36 mouse cellular contexts compared by ENCODE assay signal in genomic region chr4:148638302-148638701, GRCm38 (mm10). TPM values are rescaled to one million over a fixed set of nuclear protein-coding genes. Genes with fewer than 3 reads are reported as not detected.
DNase-seq lines count a peak whose midpoint lies in the region; ATAC-seq and TF ChIP-seq lines count a peak whose summit lies in the region.
"Had no signal": no experiment of that assay in that cellular context is flagged by ENCODE, and none has a peak within 500 bp of the region (broad histone marks: within the 10 kb centered on the region; RNA-seq: fewer than 3 reads in every experiment).

No protein-coding gene starts in this region.

- no peak for DNase-seq in kidney, postnatal 25 days
- DNase-seq in CD4-positive helper T cell, adult 2 months (ENCODE audit: low read depth, low spot score): peak; percentile 43
- DNase-seq in B cell, adult 2 months: no peak
- DNase-seq in thymus, postnatal 10 days (ENCODE audit: low spot score in 2 of 2): no peak
- DNase-seq: adrenal gland, postnatal 14 days; cerebellum, adult 2 months; cerebellum, postnatal 14 days; forebrain, postnatal 0 days; gastrocnemius, postnatal 14 days; kidney, adult 2 months; kidney, postnatal 10 days; layer of hippocampus, adult 9-11 months; lung, postnatal 10 days; right cerebral cortex, postnatal 4 days; thymus, adult 18-20 months; thymus, postnatal 36 days had no signal

- TF ChIP-seq CTCF in ES-Bruce4 (IDR thresholded peaks at IDR 0.05; ENCODE audit: low read depth, low read length): no peak
- no peak for TF ChIP-seq CTCF in intestine, postnatal 0 days (IDR thresholded peaks at IDR 0.05; ENCODE audit: low read depth)

- H3K9me3 ChIP-seq in kidney, embryonic 16.5 days (ENCODE audit: low read length): no peaks in the 10 kb centered on the region
- no peaks in the 10 kb centered on the region for H3K9me3 ChIP-seq in ES-Bruce4 (replicated peaks; ENCODE audit: control insufficient read depth, insufficient read depth, low read length, poor library complexity, severe bottlenecking)
- H3K9me3 ChIP-seq in intestine, postnatal 0 days (ENCODE audit: control insufficient read depth): no peaks in the 10 kb centered on the region
- H3K9me3 ChIP-seq in heart, embryonic 11.5 days (replicated peaks; ENCODE audit: control insufficient read depth, low read length): no peaks in the 10 kb centered on the region
- H3K9me3 ChIP-seq: embryonic facial prominence, embryonic 10.5 days; embryonic facial prominence, embryonic 15.5 days; forebrain, embryonic 12.5 days; heart, embryonic 15.5 days; limb, embryonic 12.5 days; liver, embryonic 15.5 days; megakaryocyte, embryonic 14.5 days; midbrain, embryonic 13.5 days; neural tube, embryonic 13.5 days had no signal

- 28% methylated on average over 9 of the region's 9 CpGs for WGBS in kidney, embryonic 16.5 days
- WGBS in intestine, postnatal 0 days: 34% methylated on average over 9 of the region's 9 CpGs
- WGBS in heart, embryonic 11.5 days (ENCODE audit: insufficient replicate concordance): 50% methylated on average over 9 of the region's 9 CpGs

- H3K36me3 ChIP-seq in kidney, embryonic 16.5 days (ENCODE audit: insufficient read depth, low read length): no peaks in the 10 kb centered on the region
- no peaks in the 10 kb centered on the region for H3K36me3 ChIP-seq in ES-Bruce4 (ENCODE audit: control insufficient read depth, insufficient read depth, low read length, poor library complexity, severe bottlenecking)
- H3K36me3 ChIP-seq in intestine, postnatal 0 days (ENCODE audit: control insufficient read depth, insufficient read depth): no peaks in the 10 kb centered on the region
- no peaks in the 10 kb centered on the region for H3K36me3 ChIP-seq in heart, embryonic 11.5 days (ENCODE audit: control insufficient read depth, insufficient read depth, low read length)
- H3K36me3 ChIP-seq: embryonic facial prominence, embryonic 10.5 days; embryonic facial prominence, embryonic 15.5 days; forebrain, embryonic 12.5 days; heart, embryonic 15.5 days; limb, embryonic 12.5 days; liver, embryonic 15.5 days; midbrain, embryonic 13.5 days; neural tube, embryonic 13.5 days had no signal

- no peak for TF ChIP-seq POLR2A in ES-Bruce4 (IDR thresholded peaks at IDR 0.05; ENCODE audit: insufficient read depth, low read length)

- H3K4me3 ChIP-seq in kidney, embryonic 16.5 days (ENCODE audit: low read length): no peak overlapping the region
- H3K4me3 ChIP-seq in ES-Bruce4 (ENCODE audit: low read depth, low read length): peak overlapping the region; percentile 62
- H3K4me3 ChIP-seq in intestine, postnatal 0 days (ENCODE audit: low read depth, low read length): no peak overlapping the region
- H3K4me3 ChIP-seq in heart, embryonic 11.5 days (ENCODE audit: low read depth, low read length): no peak overlapping the region
- H3K4me3 ChIP-seq: embryonic facial prominence, embryonic 10.5 days; embryonic facial prominence, embryonic 15.5 days; forebrain, embryonic 12.5 days; heart, embryonic 15.5 days; limb, embryonic 12.5 days; liver, embryonic 15.5 days; megakaryocyte, embryonic 14.5 days; midbrain, embryonic 13.5 days; neural tube, embryonic 13.5 days had no signal

- no peaks in the 10 kb centered on the region for H3K27me3 ChIP-seq in kidney, embryonic 16.5 days (ENCODE audit: insufficient read depth, low read length)
- no peaks in the 10 kb centered on the region for H3K27me3 ChIP-seq in ES-Bruce4 (ENCODE audit: control insufficient read depth, insufficient read depth, low read length, poor library complexity, severe bottlenecking)
- H3K27me3 ChIP-seq in intestine, postnatal 0 days (replicated peaks; ENCODE audit: control insufficient read depth, insufficient read depth, low read length): no peaks in the 10 kb centered on the region
- H3K27me3 ChIP-seq in heart, embryonic 11.5 days (ENCODE audit: control insufficient read depth, insufficient read depth, low read length): no peaks in the 10 kb centered on the region
- H3K27me3 ChIP-seq: embryonic facial prominence, embryonic 15.5 days; forebrain, embryonic 12.5 days; heart, embryonic 15.5 days; liver, embryonic 15.5 days; megakaryocyte, embryonic 14.5 days; midbrain, embryonic 13.5 days; neural tube, embryonic 13.5 days; Patski had no signal

- H3K4me2 ChIP-seq in kidney, embryonic 16.5 days (replicated peaks; ENCODE audit: low read depth, low read length): no peak overlapping the region
- peak overlapping the region; percentile 21; the same call in 1 of the 2 replicates for H3K4me2 ChIP-seq in intestine, postnatal 0 days (replicated peaks; ENCODE audit: low read depth)
- H3K4me2 ChIP-seq in heart, embryonic 11.5 days: no peak overlapping the region
- H3K4me2 ChIP-seq: embryonic facial prominence, embryonic 15.5 days; forebrain, embryonic 12.5 days; heart, embryonic 15.5 days; limb, embryonic 12.5 days; liver, embryonic 15.5 days; midbrain, embryonic 13.5 days; neural tube, embryonic 13.5 days had no signal

- H3K9ac ChIP-seq in kidney, embryonic 16.5 days (replicated peaks; ENCODE audit: low read length): 0 out of 2 replicates have a peak overlapping the region, but pooled peaks have one; percentile 26
- peak overlapping the region; percentile 46; the same call in 1 of the 2 replicates for H3K9ac ChIP-seq in ES-Bruce4 (ENCODE audit: low read depth, poor library complexity, severe bottlenecking)
- no peak overlapping the region for H3K9ac ChIP-seq in intestine, postnatal 0 days (ENCODE audit: low read depth, low read length)
- H3K9ac ChIP-seq in heart, embryonic 11.5 days (ENCODE audit: low read depth, low read length): no peak overlapping the region
- H3K9ac ChIP-seq: embryonic facial prominence, embryonic 15.5 days; forebrain, embryonic 12.5 days; forebrain, postnatal 0 days; heart, embryonic 15.5 days; limb, embryonic 12.5 days; liver, embryonic 15.5 days; midbrain, embryonic 13.5 days; neural tube, embryonic 13.5 days had no signal

- H3K4me1 ChIP-seq in kidney, embryonic 16.5 days (ENCODE audit: insufficient read depth, low read length): peaks cover 6% of the 10 kb centered on the region
- no peaks in the 10 kb centered on the region for H3K4me1 ChIP-seq in ES-Bruce4 (ENCODE audit: control insufficient read depth, insufficient read depth, low read length)
- H3K4me1 ChIP-seq in intestine, postnatal 0 days (replicated peaks; ENCODE audit: control insufficient read depth, insufficient read depth, low read length): 0 out of 2 replicates have a peak, but pooled peaks cover 3% of the 10 kb centered on the region
- H3K4me1 ChIP-seq in heart, embryonic 11.5 days (ENCODE audit: control insufficient read depth, insufficient read depth, low read length): no peaks in the 10 kb centered on the region
- H3K4me1 ChIP-seq: embryonic facial prominence, embryonic 10.5 days; embryonic facial prominence, embryonic 15.5 days; forebrain, embryonic 12.5 days; heart, embryonic 15.5 days; limb, embryonic 12.5 days; midbrain, embryonic 13.5 days; neural tube, embryonic 13.5 days had no signal

- H3K27ac ChIP-seq in kidney, embryonic 16.5 days (ENCODE audit: low read length): peak overlapping the region; percentile 34; the same call in 1 of the 2 replicates
- peak overlapping the region; percentile 10 for H3K27ac ChIP-seq in ES-Bruce4 (ENCODE audit: insufficient read depth, low read length)
- H3K27ac ChIP-seq in intestine, postnatal 0 days (ENCODE audit: low read depth, low read length): no peak overlapping the region
- H3K27ac ChIP-seq in heart, embryonic 11.5 days (ENCODE audit: low read depth, low read length): no peak overlapping the region
- H3K27ac ChIP-seq: embryonic facial prominence, embryonic 10.5 days; embryonic facial prominence, embryonic 15.5 days; forebrain, embryonic 12.5 days; heart, embryonic 15.5 days; limb, embryonic 12.5 days; liver, embryonic 15.5 days; midbrain, embryonic 13.5 days; neural tube, embryonic 13.5 days; stomach, postnatal 0 days had no signal

- no peak for TF ChIP-seq EP300 in ES-Bruce4 (IDR thresholded peaks at IDR 0.05; ENCODE audit: insufficient read depth, low read depth, low read length)

- ATAC-seq in kidney, embryonic 16.5 days (ENCODE audit: low FRiP score, low TSS enrichment): no peak
- ATAC-seq in intestine, postnatal 0 days: no peak
- no peak for ATAC-seq in heart, embryonic 11.5 days (replicated peaks; ENCODE audit: insufficient number of reproducible peaks, low FRiP score, low TSS enrichment)
- ATAC-seq: forebrain, postnatal 0 days; hindbrain, embryonic 16.5 days; midbrain, embryonic 13.5 days; Patski had no signal

RNA-seq across cellular contexts. Expression of gene Gm572, which starts 4.8 kb away (rescaled TPM):
- polyA plus RNA-seq in kidney, embryonic 16.5 days (2015; fragmentation: Nextera tagmentation; extraction: Ambion mirVana): not detected in 2 replicates
- polyA plus RNA-seq in ES-Bruce4 (2011; ENCODE audit: insufficient read depth, insufficient read length, low read depth, missing spikeins): 0.49 TPM in 1 of 2 replicates, not detected in the other
- polyA plus RNA-seq in intestine, postnatal 0 days (2015; fragmentation: Nextera tagmentation; extraction: Ambion mirVana): not detected in 2 replicates
- 0.19 and 0.27 TPM in 2 replicates for polyA plus RNA-seq in heart, embryonic 11.5 days (2014; fragmentation: Nextera tagmentation; extraction: Ambion mirVana)
- polyA plus RNA-seq: C2C12; cortical plate, adult 2 months; embryonic facial prominence, embryonic 10.5 days; embryonic facial prominence, embryonic 15.5 days; forebrain, embryonic 12.5 days; forebrain, postnatal 0 days; hindbrain, embryonic 11.5 days; hindbrain, embryonic 16.5 days; limb, embryonic 12.5 days; liver, adult 2 months; liver, embryonic 15.5 days; midbrain, embryonic 13.5 days; neural tube, embryonic 13.5 days; Patski had no signal

RNA-seq across cellular contexts. Expression of gene Tardbp, which starts 11.5 kb away (rescaled TPM):
- polyA plus RNA-seq in kidney, embryonic 16.5 days (2015; fragmentation: Nextera tagmentation; extraction: Ambion mirVana): 337 and 369 TPM in 2 replicates
- 742 and 797 TPM in 2 replicates for polyA plus RNA-seq in ES-Bruce4 (2011; ENCODE audit: insufficient read depth, insufficient read length, low read depth, missing spikeins)
- 113 and 124 TPM in 2 replicates for polyA plus RNA-seq in intestine, postnatal 0 days (2015; fragmentation: Nextera tagmentation; extraction: Ambion mirVana)
- polyA plus RNA-seq in heart, embryonic 11.5 days (2014; fragmentation: Nextera tagmentation; extraction: Ambion mirVana): 118 and 135 TPM in 2 replicates

RNA-seq across cellular contexts. Expression of gene Masp2, which starts 35.9 kb away (rescaled TPM):
- polyA plus RNA-seq in kidney, embryonic 16.5 days (2015; fragmentation: Nextera tagmentation; extraction: Ambion mirVana): 0.27 and 0.52 TPM in 2 replicates
- polyA plus RNA-seq in ES-Bruce4 (2011; ENCODE audit: insufficient read depth, insufficient read length, low read depth, missing spikeins): 2.6 TPM in 2 replicates
- not detected in 2 replicates for polyA plus RNA-seq in intestine, postnatal 0 days (2015; fragmentation: Nextera tagmentation; extraction: Ambion mirVana)
- polyA plus RNA-seq in heart, embryonic 11.5 days (2014; fragmentation: Nextera tagmentation; extraction: Ambion mirVana): 0.37 TPM in 1 of 2 replicates, not detected in the other
- polyA plus RNA-seq: embryonic facial prominence, embryonic 10.5 days; forebrain, postnatal 0 days; heart, embryonic 15.5 days had no signal

RNA-seq across cellular contexts. Expression of gene Srm, which starts 47.0 kb away (rescaled TPM):
- 187 and 188 TPM in 2 replicates for polyA plus RNA-seq in kidney, embryonic 16.5 days (2015; fragmentation: Nextera tagmentation; extraction: Ambion mirVana)
- polyA plus RNA-seq in ES-Bruce4 (2011; ENCODE audit: insufficient read depth, insufficient read length, low read depth, missing spikeins): 131 and 143 TPM in 2 replicates
- 49.3 and 50.5 TPM in 2 replicates for polyA plus RNA-seq in intestine, postnatal 0 days (2015; fragmentation: Nextera tagmentation; extraction: Ambion mirVana)
- 129 and 155 TPM in 2 replicates for polyA plus RNA-seq in heart, embryonic 11.5 days (2014; fragmentation: Nextera tagmentation; extraction: Ambion mirVana)

Comparison
In these comparisons a context has a peak if more than half of its experiments do, and no peak if none do; other contexts are left out.
1. H3K27ac ChIP-seq: peak in kidney, embryonic 16.5 days (single experiment) and ES-Bruce4 (single experiment); none in intestine, postnatal 0 days (single experiment) and heart, embryonic 11.5 days (single experiment).
2. H3K9ac ChIP-seq: peak in kidney, embryonic 16.5 days (single experiment) and ES-Bruce4 (single experiment); none in intestine, postnatal 0 days (single experiment) and heart, embryonic 11.5 days (single experiment).